ENCODE assay signal across 8 mouse cellular contexts in the genomic region with DNA sequence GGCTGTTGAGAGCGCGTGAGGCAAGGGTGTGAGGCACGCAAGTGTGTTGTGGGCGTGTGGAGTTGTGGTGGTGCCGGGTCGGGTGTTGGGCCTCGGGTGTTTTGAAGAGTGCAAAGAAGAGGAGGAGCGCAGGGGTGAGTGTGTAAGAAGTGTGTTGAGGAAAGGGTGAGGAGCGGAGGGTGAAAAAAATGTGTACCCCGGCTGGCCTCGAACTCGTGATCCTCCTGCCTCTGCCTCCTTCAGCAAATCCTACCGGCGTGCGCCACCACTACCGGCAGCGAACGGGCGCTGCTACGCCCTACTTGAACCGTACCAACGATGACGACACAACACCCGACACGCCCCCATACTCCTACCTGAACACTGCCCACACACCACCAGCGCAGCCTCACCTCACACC.
A peak's percentile ranks its signal among the peaks of the same experiment; 100 is the strongest.
DNase-seq lines count a peak whose midpoint lies in the region; ATAC-seq and TF ChIP-seq lines count a peak whose summit lies in the region.
"Not testable (repeated sequence)": the region's sequence is repeated elsewhere in the genome, so short reads cannot be mapped to it uniquely, and the experiment has no call there.

No protein-coding gene starts in this region.

- TF ChIP-seq CTCF in heart, adult 2 months (IDR thresholded peaks at IDR 0.05); kidney, adult 2 months (conservative IDR thresholded peaks at IDR 0.05; ENCODE audit: insufficient read depth, insufficient read length, low read depth, low read length): not testable (repeated sequence)

- not testable (repeated sequence) for H3K4me2 ChIP-seq in embryonic facial prominence, embryonic 15.5 days (replicated peaks)
- peak overlapping the region; percentile 32; the same call in 1 of the 2 replicates for H3K4me2 ChIP-seq in lung, embryonic 16.5 days (ENCODE audit: low read depth, low read length)

- ATAC-seq in embryonic facial prominence, embryonic 15.5 days (ENCODE audit: insufficient number of reproducible peaks, low FRiP score, low TSS enrichment, low read depth); lung, embryonic 16.5 days (ENCODE audit: low read depth): not testable (repeated sequence)

- WGBS in embryonic facial prominence, embryonic 15.5 days = 9% methylated on average over 15 of the region's 26 CpGs
- 5% methylated on average over 11 of the region's 26 CpGs for WGBS in heart, adult 2 months
- WGBS in kidney, adult 2 months = 5% methylated on average over 14 of the region's 26 CpGs
- WGBS in lung, embryonic 16.5 days = under 1% methylated on average over 9 of the region's 26 CpGs

- not testable (repeated sequence) for H3K9ac ChIP-seq in embryonic facial prominence, embryonic 15.5 days; heart, adult 2 months (ENCODE audit: low read depth, low read length); lung, embryonic 16.5 days (ENCODE audit: low read length)

- H3K27me3 ChIP-seq in embryonic facial prominence, embryonic 15.5 days; heart, adult 2 months (ENCODE audit: control insufficient read depth, insufficient read depth, low read length); kidney, adult 2 months (replicated peaks; ENCODE audit: control insufficient read depth, insufficient read depth, low read length); lung, embryonic 16.5 days (ENCODE audit: control insufficient read depth, insufficient read depth, low read depth, low read length): not testable (repeated sequence)

- H3K9me3 ChIP-seq in embryonic facial prominence, embryonic 15.5 days (replicated peaks); lung, embryonic 16.5 days (ENCODE audit: control insufficient read depth, low read length): not testable (repeated sequence)

- H3K27ac ChIP-seq in brown adipose tissue, adult 24 weeks (replicated peaks; ENCODE audit: low read depth, low read length); embryonic facial prominence, embryonic 15.5 days (replicated peaks); heart, adult 2 months; kidney, adult 2 months (ENCODE audit: insufficient read depth, low read depth, low read length); lung, embryonic 16.5 days (ENCODE audit: low read length): not testable (repeated sequence)

- peak; percentile 77 to 79 for DNase-seq in heart, adult 2 months
- peak; percentile 77 for DNase-seq in kidney, adult 2 months
- peak; percentile 75 for DNase-seq in layer of hippocampus, postnatal 36 days
- peak; percentile 70 for DNase-seq in right cerebral cortex, postnatal 4 days
- DNase-seq in thymus, postnatal 4 days = peak; percentile 86

- 0 out of 2 replicates have a peak, but pooled peaks have one; percentile 10 for TF ChIP-seq EP300 in heart, adult 2 months (IDR thresholded peaks at IDR 0.05; ENCODE audit: insufficient read depth, low read depth, low read length)

- not testable (repeated sequence) for H3K79me2 ChIP-seq in heart, adult 2 months (replicated peaks; ENCODE audit: control insufficient read depth, insufficient read depth, low read length)

- not testable (repeated sequence) for H3K4me1 ChIP-seq in brown adipose tissue, adult 24 weeks (ENCODE audit: control insufficient read depth, insufficient read depth, insufficient read length, low read length); embryonic facial prominence, embryonic 15.5 days; heart, adult 2 months (ENCODE audit: control insufficient read depth, insufficient read depth, low read length); kidney, adult 2 months (ENCODE audit: control insufficient read depth, insufficient read depth, low read length); lung, embryonic 16.5 days (replicated peaks; ENCODE audit: control insufficient read depth, insufficient read depth, low read length)

- H3K36me3 ChIP-seq in embryonic facial prominence, embryonic 15.5 days; heart, adult 2 months (ENCODE audit: control insufficient read depth, insufficient read depth, low read length); kidney, adult 2 months (ENCODE audit: control insufficient read depth, insufficient read depth, low read length); lung, embryonic 16.5 days (ENCODE audit: control insufficient read depth, insufficient read depth, low read length): not testable (repeated sequence)

- TF ChIP-seq POLR2A in heart, adult 2 months (IDR thresholded peaks at IDR 0.05; ENCODE audit: insufficient read depth, low read depth, low read length); kidney, adult 2 months (IDR thresholded peaks at IDR 0.05; ENCODE audit: low read depth, low read length): not testable (repeated sequence)

- H3K4me3 ChIP-seq in brown adipose tissue, adult 24 weeks (ENCODE audit: insufficient read depth, low read depth, low read length) = peak overlapping the region; percentile 1; the same call in 1 of the 2 replicates
- 0 out of 2 replicates have a peak overlapping the region, but pooled peaks have one; percentile 19 for H3K4me3 ChIP-seq in embryonic facial prominence, embryonic 15.5 days (replicated peaks)
- not testable (repeated sequence) for H3K4me3 ChIP-seq in heart, adult 2 months; kidney, adult 2 months (ENCODE audit: insufficient read depth, low read depth, low read length); lung, embryonic 16.5 days (ENCODE audit: low read length)

- intact Hi-C loops in heart, adult 2 months (cut with DNase I) = not testable (repeated sequence)
